ENCODE assay signal across 11 mouse cellular contexts in the genomic region with DNA sequence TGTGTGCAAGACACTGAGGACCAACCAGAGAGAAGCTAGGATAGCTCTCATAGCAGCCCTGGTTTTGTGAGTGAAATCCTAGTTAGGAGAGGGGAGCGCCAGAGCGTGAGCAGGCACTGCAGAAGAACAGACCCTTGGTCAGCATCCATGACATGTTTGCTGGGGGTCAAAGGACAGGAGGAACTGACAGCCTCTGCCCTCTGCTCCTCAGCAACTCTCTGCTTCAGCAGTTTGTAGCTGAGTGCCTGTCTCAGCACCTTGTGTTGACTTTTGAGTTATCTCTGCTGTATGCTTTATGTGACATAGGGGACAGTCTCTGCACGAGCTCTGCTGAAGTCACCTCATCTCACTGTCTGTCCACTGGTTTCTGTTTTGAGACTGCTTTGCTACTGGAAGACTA. TPM values are rescaled to one million over a fixed set of nuclear protein-coding genes. Genes with fewer than 3 reads are reported as not detected.
A peak's percentile ranks its signal among the peaks of the same experiment; 100 is the strongest.
DNase-seq lines count a peak whose midpoint lies in the region; ATAC-seq and TF ChIP-seq lines count a peak whose summit lies in the region.
"Had no signal": no experiment of that assay in that cellular context is flagged by ENCODE, and none has a peak within 500 bp of the region (broad histone marks: within the 10 kb centered on the region; RNA-seq: fewer than 3 reads in every experiment).

No protein-coding gene starts in this region.

- DNase-seq in heart, adult 18-20 months, result no peak
- no peak for DNase-seq in lung, postnatal 0 days (ENCODE audit: low spot score)
- DNase-seq in lung, postnatal 36 days, result no peak
- peak; percentile 80 for DNase-seq in kidney, adult 9 months
- DNase-seq in yolk sac, embryonic 10.5 days (ENCODE audit: low spot score), result peak; percentile 83
- DNase-seq: cerebellum, postnatal 14 days had no signal

- H3K27ac ChIP-seq in heart, embryonic 13.5 days (replicated peaks), result peak overlapping the region; percentile 8
- H3K27ac ChIP-seq in lung, postnatal 0 days (ENCODE audit: low read length), result peak overlapping the region; percentile 47
- H3K27ac ChIP-seq: liver, embryonic 14.5 days; midbrain, embryonic 13.5 days had no signal

- ATAC-seq in heart, embryonic 13.5 days (ENCODE audit: extremely low read depth, insufficient number of reproducible peaks, low FRiP score, low TSS enrichment), result no peak
- no peak for ATAC-seq in lung, postnatal 0 days
- no peak for ATAC-seq in CD4-positive, CD25-positive, alpha-beta regulatory T cell, adult 4 months
- ATAC-seq: midbrain, embryonic 13.5 days had no signal

- no peak for TF ChIP-seq EP300 in lung, postnatal 0 days (IDR thresholded peaks at IDR 0.05)

- WGBS in heart, embryonic 13.5 days, result 63% methylated on average over 3 of the region's 3 CpGs
- WGBS in lung, postnatal 0 days, result 62% methylated on average over 3 of the region's 3 CpGs

- no peak for TF ChIP-seq CTCF in lung, postnatal 0 days (IDR thresholded peaks at IDR 0.05)

- no peaks in the 10 kb centered on the region for H3K27me3 ChIP-seq in heart, embryonic 13.5 days (replicated peaks)
- H3K27me3 ChIP-seq in lung, postnatal 0 days (replicated peaks; ENCODE audit: insufficient read depth, low read length), result no peaks in the 10 kb centered on the region
- H3K27me3 ChIP-seq: midbrain, embryonic 13.5 days; neural tube, embryonic 13.5 days had no signal

- H3K4me3 ChIP-seq in heart, embryonic 13.5 days, result no peak overlapping the region
- no peak overlapping the region for H3K4me3 ChIP-seq in lung, postnatal 0 days (ENCODE audit: low read depth, low read length)
- H3K4me3 ChIP-seq: midbrain, embryonic 13.5 days; neural tube, embryonic 13.5 days had no signal

- no peaks in the 10 kb centered on the region for H3K9me3 ChIP-seq in heart, embryonic 13.5 days
- H3K9me3 ChIP-seq in lung, postnatal 0 days (ENCODE audit: low read length), result no peaks in the 10 kb centered on the region
- H3K9me3 ChIP-seq: midbrain, embryonic 13.5 days; neural tube, embryonic 13.5 days had no signal

- H3K9ac ChIP-seq in heart, embryonic 13.5 days, result no peak overlapping the region
- no peak overlapping the region for H3K9ac ChIP-seq in lung, postnatal 0 days (replicated peaks; ENCODE audit: low read depth)
- H3K9ac ChIP-seq: liver, embryonic 14.5 days; midbrain, embryonic 13.5 days; neural tube, embryonic 13.5 days had no signal

- H3K4me2 ChIP-seq in heart, embryonic 13.5 days, result no peak overlapping the region
- no peak overlapping the region for H3K4me2 ChIP-seq in lung, postnatal 0 days (replicated peaks; ENCODE audit: low read depth, low read length)
- H3K4me2 ChIP-seq: midbrain, embryonic 13.5 days; neural tube, embryonic 13.5 days had no signal

- peaks cover 73% of the 10 kb centered on the region for H3K4me1 ChIP-seq in heart, embryonic 13.5 days
- peaks cover 12% of the 10 kb centered on the region; the same call in 1 of the 2 replicates for H3K4me1 ChIP-seq in lung, postnatal 0 days (ENCODE audit: insufficient read depth, low read depth, low read length)

- no peaks in the 10 kb centered on the region for H3K36me3 ChIP-seq in heart, embryonic 13.5 days
- no peaks in the 10 kb centered on the region for H3K36me3 ChIP-seq in lung, postnatal 0 days (ENCODE audit: insufficient read depth, low read length)
- H3K36me3 ChIP-seq: midbrain, embryonic 13.5 days; neural tube, embryonic 13.5 days had no signal

RNA-seq across cellular contexts. Expression of a gene that starts 13.6 kb away (rescaled TPM):
- polyA plus RNA-seq in heart, embryonic 13.5 days (2015; fragmentation: Nextera tagmentation; extraction: Ambion mirVana), result 1.6 and 2.3 TPM in 2 replicates
- 10 to 100 TPM; 19.1 to 24.0 TPM for total RNA-seq in heart, adult 18-20 months (2021)
- polyA plus RNA-seq in lung, postnatal 0 days (2015; fragmentation: Nextera tagmentation; extraction: Ambion mirVana), result 3.8 TPM in 2 replicates
- 10 to 100 TPM; 10.5 to 25.1 TPM for polyA plus RNA-seq in CD4-positive, CD25-positive, alpha-beta regulatory T cell, adult 4 months (2017; shearing (Covaris generic))

Comparison
In these comparisons a context has a peak if more than half of its experiments do, and no peak if none do; other contexts are left out.
1. DNase-seq: peak in kidney, adult 9 months (single experiment) and yolk sac, embryonic 10.5 days (single experiment); none in heart, adult 18-20 months (0 of 2), lung, postnatal 0 days (single experiment) and lung, postnatal 36 days (single experiment).